Mouse (Mus musculus) hindbrain, embryonic 13.5 days (tissue): ENCODE results near the gene Crispld2. TPM values are rescaled to one million over a fixed set of nuclear protein-coding genes. Genes with fewer than 3 reads are reported as not detected.

ENCODE experiments used
- ATAC-seq: fragments of 200-750 bp; cut with Nextera tagmentation; 2 replicates; pipeline ENCODE4 v1.8.0; 2017; ENCODE audit warnings: moderate TSS enrichment; ENCODE audit not compliant: low FRiP score
- H3K27ac ChIP-seq: fragments of 300-500 bp; sonication (generic); 2 replicates; pipeline ENCODE4 v1.5.1; 2015; ENCODE audit warnings: inconsistent platforms, mild to moderate bottlenecking, moderate library complexity
- H3K27me3 ChIP-seq: fragments of 300-500 bp; sonication (generic); 2 replicates; pipeline ENCODE4 v1.6.1; 2015; ENCODE audit warnings: mild to moderate bottlenecking, inconsistent platforms
- H3K36me3 ChIP-seq: fragments of 300-500 bp; sonication (generic); 2 replicates; pipeline ENCODE4 v1.6.1; 2015; ENCODE audit warnings: mild to moderate bottlenecking, inconsistent platforms
- H3K4me1 ChIP-seq: fragments of 300-500 bp; sonication (generic); replicated peaks from 2 replicates; pipeline ENCODE4 v1.6.1; 2015; ENCODE audit warnings: inconsistent platforms
- H3K4me2 ChIP-seq: fragments of 300-500 bp; sonication (generic); 2 replicates; pipeline ENCODE4 v1.6.1; 2015; ENCODE audit warnings: inconsistent platforms, mild to moderate bottlenecking, moderate library complexity
- H3K4me3 ChIP-seq: fragments of 300-500 bp; sonication (generic); 2 replicates; pipeline ENCODE4 v1.5.1; 2015; ENCODE audit warnings: mild to moderate bottlenecking, inconsistent platforms
- H3K9ac ChIP-seq: fragments of 300-500 bp; sonication (generic); 2 replicates; pipeline ENCODE4 v1.6.1; 2015; ENCODE audit warnings: mild to moderate bottlenecking, inconsistent platforms
- H3K9me3 ChIP-seq: fragments of 300-500 bp; sonication (generic); 2 replicates; pipeline ENCODE4 v1.6.1; 2016; ENCODE audit warnings: inconsistent platforms
- WGBS: fragments of 180-500 bp; shearing (Covaris S2); methylation state at CpG from one replicate; pipeline ENCODE4 v1.1.7; 2015; 5-methylcytosine and 5-hydroxymethylcytosine counted together
- polyA plus RNA-seq: library from polyadenylated mRNA; unstranded; fragments of >200 nt; fragmentation: Nextera tagmentation; extraction: Ambion mirVana; gene quantifications from 2 replicates; pipeline ENCODE4 v1.2.1, GENCODE M21; 2015

Gene Crispld2
- polyA plus RNA-seq, 1 experiment from 2014 or later, result 3.1 TPM

DNA sequence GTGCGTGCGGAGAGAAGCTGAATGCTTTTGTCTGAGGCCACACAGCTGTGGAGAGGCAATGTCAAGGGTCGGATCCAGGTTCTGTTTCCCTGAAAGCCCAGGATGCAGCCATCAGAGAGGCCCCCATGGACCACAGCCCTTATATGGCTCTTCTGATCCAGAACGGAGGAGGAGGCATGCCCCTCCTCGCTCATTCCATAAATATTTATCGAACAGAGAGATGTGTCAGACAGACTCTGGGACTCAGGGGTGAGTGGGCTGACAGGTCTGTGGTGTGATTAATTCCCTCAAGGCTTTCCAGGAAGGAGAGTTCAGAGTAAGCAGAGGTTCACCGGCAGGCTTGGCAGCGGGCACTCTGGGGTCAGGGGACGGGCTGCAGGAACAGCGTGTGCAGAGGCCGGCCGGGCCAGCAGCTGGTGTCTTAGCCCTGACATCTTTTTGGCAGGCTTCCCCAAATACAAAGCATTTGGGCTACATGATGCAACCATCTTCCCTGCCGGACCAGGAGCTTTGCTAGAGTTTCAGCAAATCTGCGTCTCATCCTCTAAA lies 12.0 kb downstream of the Crispld2 start:
- H3K4me1 ChIP-seq, result peaks cover 26% of the 10 kb centered on the region
- H3K9ac ChIP-seq, result no peak overlapping the region
- no peaks in the 10 kb centered on the region for H3K9me3 ChIP-seq
- 31% methylated on average over 14 of the region's 14 CpGs for WGBS
- H3K4me3 ChIP-seq, result no peak overlapping the region
- H3K36me3 ChIP-seq, result no peaks in the 10 kb centered on the region
- H3K27ac ChIP-seq, result peak overlapping the region; percentile 30; the same call in 1 of the 2 replicates
- H3K27me3 ChIP-seq, result 0 out of 2 replicates have a peak, but pooled peaks cover 3% of the 10 kb centered on the region
- no peak overlapping the region for H3K4me2 ChIP-seq
- ATAC-seq, result no peak

DNA sequence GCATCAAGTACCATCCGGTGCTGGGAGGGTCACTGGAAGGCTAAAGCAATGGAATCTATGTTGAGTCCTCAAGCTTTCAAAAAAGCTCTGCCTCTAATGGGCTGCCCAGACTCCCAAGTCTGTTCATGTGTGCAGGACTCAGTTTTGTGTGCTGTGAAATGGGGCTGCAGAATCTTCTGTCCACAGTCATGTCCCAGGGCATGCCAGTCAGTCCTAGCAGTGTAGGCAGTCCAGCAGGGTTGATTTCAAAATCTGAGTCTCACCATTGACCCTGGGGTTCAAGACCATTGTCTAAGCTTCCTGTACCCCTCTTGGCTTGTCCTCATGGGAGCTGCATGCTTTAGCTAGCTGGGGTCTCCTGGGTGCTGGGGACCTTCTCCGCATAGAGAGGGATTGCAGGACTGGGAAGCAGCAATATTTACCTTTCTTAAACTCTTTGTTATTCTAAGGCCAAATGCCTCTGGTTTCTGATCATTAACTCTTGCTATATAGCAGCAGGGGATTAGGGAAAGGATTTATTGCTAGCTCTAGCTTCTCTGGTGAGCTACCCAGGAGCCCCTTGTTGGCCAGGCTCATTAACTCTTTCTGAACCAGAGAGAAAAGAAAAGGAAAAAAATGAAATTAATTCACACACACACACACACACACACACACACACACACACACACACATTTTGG lies 12.6 kb downstream of the Crispld2 start:
- no peak overlapping the region for H3K9ac ChIP-seq
- ATAC-seq, result no peak
- WGBS, result 71% methylated on average over 2 of the region's 2 CpGs
- 0 out of 2 replicates have a peak, but pooled peaks cover 3% of the 10 kb centered on the region for H3K27me3 ChIP-seq
- H3K4me2 ChIP-seq, result no peak overlapping the region
- no peak overlapping the region for H3K4me3 ChIP-seq
- no peaks in the 10 kb centered on the region for H3K9me3 ChIP-seq
- H3K4me1 ChIP-seq, result peaks cover 26% of the 10 kb centered on the region
- H3K36me3 ChIP-seq, result no peaks in the 10 kb centered on the region
- H3K27ac ChIP-seq, result peak overlapping the region; percentile 30; the same call in 1 of the 2 replicates

GRCm38 (mm10) chr8:120006645-120007160 lies 14.5 kb downstream of the Crispld2 start:
- no peaks in the 10 kb centered on the region for H3K9me3 ChIP-seq
- peaks cover 23% of the 10 kb centered on the region for H3K4me1 ChIP-seq
- H3K27ac ChIP-seq, result no peak overlapping the region
- no peak overlapping the region for H3K9ac ChIP-seq
- ATAC-seq, result no peak
- peaks cover 7% of the 10 kb centered on the region; the same call in 1 of the 2 replicates for H3K27me3 ChIP-seq
- 35% methylated on average over 9 of the region's 9 CpGs for WGBS
- H3K4me2 ChIP-seq, result no peak overlapping the region
- H3K36me3 ChIP-seq, result no peaks in the 10 kb centered on the region
- H3K4me3 ChIP-seq, result no peak overlapping the region

DNA sequence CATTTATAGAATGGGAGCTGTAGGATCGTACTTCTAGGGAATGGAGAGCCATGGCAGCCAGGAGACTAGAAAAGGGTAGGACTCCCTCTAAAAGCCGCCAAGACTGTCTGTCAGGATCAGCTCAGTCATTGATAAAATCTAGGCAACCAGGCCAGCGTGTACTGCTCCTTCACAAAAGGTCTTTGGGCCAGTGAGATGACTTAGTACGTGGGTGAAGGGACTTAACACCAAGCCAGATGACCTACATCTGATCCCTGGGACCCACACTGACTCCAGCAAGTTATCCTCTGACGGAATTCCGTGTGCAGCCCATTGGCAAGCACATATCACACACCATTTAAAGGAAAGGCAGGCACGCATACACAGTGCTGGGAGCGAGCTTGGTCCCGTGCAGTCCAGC lies 14.9 kb downstream of the Crispld2 start:
- Histone ChIP-seq H3K9ac (no peak overlapping the region), H3K27me3 (peaks cover 12% of the 10 kb centered on the region; the same call in 1 of the 2 replicates), H3K27ac (no peak overlapping the region), H3K36me3 (no peaks in the 10 kb centered on the region), H3K9me3 (no peaks in the 10 kb centered on the region), H3K4me2 (no peak overlapping the region), H3K4me3 (no peak overlapping the region), H3K4me1 (peaks cover 22% of the 10 kb centered on the region)
- WGBS, result 81% methylated on average over 9 of the region's 9 CpGs
- ATAC-seq, result no peak

DNA sequence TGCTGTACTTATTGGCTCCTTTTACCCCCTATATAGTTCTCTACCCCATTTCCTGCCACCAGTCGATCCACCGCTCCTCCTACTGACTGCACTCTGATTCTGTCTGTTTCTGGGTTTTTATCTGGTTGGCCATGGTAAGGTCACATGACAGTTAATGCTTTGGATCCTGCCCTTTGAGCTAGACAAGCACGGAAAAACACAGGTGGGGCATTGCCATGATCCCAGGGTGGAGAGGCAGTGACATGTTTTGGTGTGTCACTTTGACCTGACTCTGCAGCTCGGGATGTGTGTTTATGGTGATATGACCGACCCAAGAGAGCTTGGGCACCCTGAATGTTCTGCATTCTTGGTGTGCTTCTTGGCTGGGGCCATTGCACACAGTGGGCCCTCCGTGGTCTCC lies 17.0 kb downstream of the Crispld2 start:
- 82% methylated on average over 6 of the region's 6 CpGs for WGBS
- no peak overlapping the region for H3K27ac ChIP-seq

GRCm38 (mm10) chr8:120012491-120012890 lies 20.3 kb downstream of the Crispld2 start:
- H3K9me3 ChIP-seq, result no peaks in the 10 kb centered on the region
- no peak overlapping the region for H3K4me3 ChIP-seq
- no peaks in the 10 kb centered on the region for H3K36me3 ChIP-seq
- ATAC-seq, result no peak
- H3K4me1 ChIP-seq, result no peaks in the 10 kb centered on the region
- no peak overlapping the region for H3K4me2 ChIP-seq
- peaks cover 23% of the 10 kb centered on the region; the same call in 1 of the 2 replicates for H3K27me3 ChIP-seq
- no peak overlapping the region for H3K27ac ChIP-seq
- H3K9ac ChIP-seq, result no peak overlapping the region
- WGBS, result 87% methylated on average over 8 of the region's 8 CpGs

More for the DNA sequence above, 17.0 kb downstream of the Crispld2 start:
- H3K4me3 ChIP-seq, result no peak overlapping the region
- H3K36me3 ChIP-seq, result no peaks in the 10 kb centered on the region
- H3K9ac ChIP-seq, result no peak overlapping the region
- no peaks in the 10 kb centered on the region for H3K9me3 ChIP-seq
- H3K4me1 ChIP-seq, result peaks cover 18% of the 10 kb centered on the region
- H3K27me3 ChIP-seq, result peaks cover 16% of the 10 kb centered on the region; the same call in 1 of the 2 replicates
- no peak overlapping the region for H3K4me2 ChIP-seq
- no peak for ATAC-seq

DNA sequence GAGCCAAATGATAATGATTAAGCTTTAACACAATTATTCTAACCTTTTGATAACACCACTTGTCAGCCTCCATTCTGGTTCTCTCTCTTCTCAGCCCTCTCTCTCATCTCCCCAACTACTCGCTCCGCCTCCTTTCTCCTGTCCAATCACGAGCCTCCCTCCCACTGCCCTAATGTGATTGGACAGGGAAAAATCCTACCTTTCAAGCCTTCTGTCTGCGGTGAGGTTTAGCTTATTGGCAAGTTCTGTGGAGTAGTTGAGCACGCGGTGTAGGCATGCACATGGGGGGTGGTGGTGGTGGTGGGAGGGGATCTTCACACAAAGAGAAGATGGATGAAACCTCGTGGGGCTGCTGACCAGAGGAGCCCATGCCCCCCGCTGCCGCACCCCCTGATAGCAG lies 20.7 kb downstream of the Crispld2 start:
- H3K9me3 ChIP-seq, result no peaks in the 10 kb centered on the region
- no peak overlapping the region for H3K27ac ChIP-seq
- H3K36me3 ChIP-seq, result no peaks in the 10 kb centered on the region
- no peak for ATAC-seq
- peaks cover 23% of the 10 kb centered on the region; the same call in 1 of the 2 replicates for H3K27me3 ChIP-seq
- H3K9ac ChIP-seq, result no peak overlapping the region
- H3K4me1 ChIP-seq, result no peaks in the 10 kb centered on the region
- 23% methylated on average over 9 of the region's 9 CpGs for WGBS
- no peak overlapping the region for H3K4me3 ChIP-seq
- no peak overlapping the region for H3K4me2 ChIP-seq

DNA sequence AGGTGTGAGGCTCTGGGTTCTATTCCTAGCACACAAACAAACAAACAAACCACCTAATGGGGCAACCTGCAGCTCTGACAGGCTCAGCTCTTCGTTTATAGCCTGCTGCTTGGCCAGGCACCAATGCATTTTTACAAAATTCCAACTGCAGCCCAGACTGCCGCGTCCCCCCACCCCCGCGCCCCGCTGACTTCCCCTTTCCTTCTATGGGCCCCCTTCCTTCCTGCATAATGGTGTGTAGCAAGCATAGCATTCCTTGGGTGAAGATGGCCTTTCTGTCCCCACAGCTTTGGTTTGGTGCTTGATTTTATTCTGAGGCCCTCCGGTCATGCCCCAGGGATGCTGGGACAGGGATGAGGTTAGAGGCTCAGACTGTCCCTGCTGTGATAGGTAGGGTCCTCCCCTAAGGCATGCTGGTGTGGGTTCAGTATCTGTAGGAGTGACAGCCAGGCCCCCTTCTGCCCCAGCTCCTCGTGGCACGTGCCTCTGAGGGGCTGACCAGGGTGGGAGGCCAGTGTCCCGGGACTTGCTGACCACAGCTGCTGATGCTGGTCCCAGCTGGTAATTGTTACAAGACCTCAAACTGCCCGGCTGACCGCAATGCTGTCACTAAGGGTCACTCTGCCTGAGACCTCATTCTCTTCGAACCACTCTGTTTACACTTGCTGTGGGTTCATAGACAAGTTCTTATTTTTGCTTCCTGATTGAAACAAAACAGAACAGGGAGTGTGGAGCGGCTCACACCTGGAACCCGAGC lies 22.2 kb downstream of the Crispld2 start:
- Histone ChIP-seq H3K9ac (no peak overlapping the region), H3K27ac (no peak overlapping the region), H3K27me3 (peaks cover 23% of the 10 kb centered on the region; the same call in 1 of the 2 replicates), H3K36me3 (no peaks in the 10 kb centered on the region), H3K4me3 (no peak overlapping the region), H3K4me2 (no peak overlapping the region), H3K4me1 (peaks cover 2% of the 10 kb centered on the region), H3K9me3 (no peaks in the 10 kb centered on the region)
- no peak for ATAC-seq
- 68% methylated on average over 15 of the region's 15 CpGs for WGBS

DNA sequence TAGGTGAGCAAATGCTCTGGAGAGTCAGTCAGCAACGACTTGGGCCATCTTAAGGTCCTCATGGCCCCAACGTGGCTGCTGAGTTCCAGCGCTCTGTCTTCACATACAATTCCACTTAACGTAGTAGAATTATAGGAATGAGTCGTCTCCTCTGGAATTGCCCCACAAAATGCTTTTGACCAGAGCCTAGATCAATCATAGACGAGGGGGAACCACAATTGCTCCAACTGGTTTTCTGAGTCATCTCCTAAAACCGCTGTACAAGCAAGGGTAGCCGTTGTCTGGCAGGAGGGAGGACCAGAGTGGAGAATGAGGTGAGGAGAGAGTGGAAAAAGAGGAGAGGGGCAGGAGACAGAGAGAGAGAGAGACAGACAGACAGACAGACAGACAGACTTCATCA lies 23.7 kb downstream of the Crispld2 start:
- Histone ChIP-seq H3K4me2 (no peak overlapping the region), H3K27ac (no peak overlapping the region), H3K9ac (no peak overlapping the region), H3K27me3 (peaks cover 19% of the 10 kb centered on the region; the same call in 1 of the 2 replicates), H3K4me1 (peaks cover 12% of the 10 kb centered on the region), H3K36me3 (no peaks in the 10 kb centered on the region), H3K9me3 (no peaks in the 10 kb centered on the region), H3K4me3 (no peak overlapping the region)
- no peak for ATAC-seq
- WGBS, result 87% methylated on average over 8 of the region's 8 CpGs

- H3K36me3 ChIP-seq, result no peaks in the 10 kb centered on the region
- H3K27me3 ChIP-seq, result peaks cover 19% of the 10 kb centered on the region; the same call in 1 of the 2 replicates
- H3K4me2 ChIP-seq, result no peak overlapping the region
- H3K9me3 ChIP-seq, result no peaks in the 10 kb centered on the region
- H3K27ac ChIP-seq, result no peak overlapping the region
- ATAC-seq, result no peak
- no peak overlapping the region for H3K9ac ChIP-seq
- H3K4me1 ChIP-seq, result peaks cover 12% of the 10 kb centered on the region
- no peak overlapping the region for H3K4me3 ChIP-seq
- 85% methylated on average over 7 of the region's 7 CpGs for WGBS
Measured at GRCm38 (mm10) chr8:120016424-120016823, 24.2 kb downstream of the Crispld2 start.

DNA sequence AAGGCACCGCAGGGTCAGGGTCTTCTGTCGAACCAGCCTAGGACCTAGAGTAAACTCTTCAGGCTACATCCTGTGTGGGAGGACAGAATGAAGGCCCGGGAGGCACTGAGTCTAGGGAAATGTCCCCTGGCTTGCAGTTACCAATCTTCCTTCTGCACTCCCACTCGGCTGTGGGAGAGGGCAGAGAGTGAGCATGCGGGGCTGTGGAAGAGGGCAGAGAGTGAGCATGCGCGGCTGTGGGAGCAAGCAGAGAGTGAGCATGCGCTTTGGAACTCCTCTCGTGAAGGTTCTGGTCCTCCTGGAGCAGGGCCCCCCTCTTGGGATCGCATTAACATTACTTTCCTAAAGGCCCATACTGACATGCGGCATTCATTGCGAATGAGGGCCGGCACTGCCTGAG lies 25.1 kb downstream of the Crispld2 start:
- Histone ChIP-seq H3K4me3 (no peak overlapping the region), H3K4me2 (no peak overlapping the region), H3K4me1 (peaks cover 12% of the 10 kb centered on the region), H3K36me3 (no peaks in the 10 kb centered on the region), H3K27me3 (peaks cover 15% of the 10 kb centered on the region; the same call in 1 of the 2 replicates), H3K9me3 (no peaks in the 10 kb centered on the region), H3K9ac (no peak overlapping the region), H3K27ac (no peak overlapping the region)
- ATAC-seq, result no peak
- whole genome bisulfite sequencing, result 93% methylated on average over 13 of the region's 13 CpGs

- ATAC-seq, result no peak
- Histone ChIP-seq H3K4me3 (no peak overlapping the region), H3K4me1 (peaks cover 12% of the 10 kb centered on the region), H3K27ac (no peak overlapping the region), H3K4me2 (no peak overlapping the region), H3K27me3 (0 out of 2 replicates have a peak, but pooled peaks cover 15% of the 10 kb centered on the region), H3K9me3 (no peaks in the 10 kb centered on the region), H3K36me3 (no peaks in the 10 kb centered on the region), H3K9ac (no peak overlapping the region)
- 96% methylated on average over 6 of the region's 6 CpGs for WGBS
Measured at GRCm38 (mm10) chr8:120017786-120018185, 25.5 kb downstream of the Crispld2 start.
